Mouse (Mus musculus) lung, embryonic 14.5 days (tissue): ENCODE measurements around the gene Hhat. TPM values are rescaled to one million over a fixed set of nuclear protein-coding genes. Genes with fewer than 3 reads are reported as not detected.

ENCODE experiments used
- ATAC-seq: fragments of 200-750 bp; cut with Nextera tagmentation; 2 replicates; pipeline ENCODE4 v1.8.0; 2017; ENCODE audit warnings: mild to moderate bottlenecking, moderate TSS enrichment, moderate library complexity; ENCODE audit not compliant: insufficient read depth
- DNase-seq: peaks from one replicate; pipeline ENCODE4 v3.0.0-alpha.2; 2015
- H3K27ac ChIP-seq: fragments of 300-500 bp; sonication (generic); 2 replicates; pipeline ENCODE4 v1.5.1; 2014; ENCODE audit warnings: low read depth, mild to moderate bottlenecking, moderate library complexity
- H3K27me3 ChIP-seq: fragments of 300-500 bp; sonication (generic); 2 replicates; pipeline ENCODE4 v1.6.1; 2014; ENCODE audit warnings: low read length, control low read depth; ENCODE audit not compliant: insufficient read depth
- H3K36me3 ChIP-seq: fragments of 300-500 bp; sonication (generic); 2 replicates; pipeline ENCODE4 v1.6.1; 2014; ENCODE audit warnings: control low read depth; ENCODE audit not compliant: insufficient read depth
- H3K4me1 ChIP-seq: fragments of 300-500 bp; sonication (generic); 2 replicates; pipeline ENCODE4 v1.6.1; 2014; ENCODE audit warnings: antibody characterized with exemption, control low read depth; ENCODE audit not compliant: insufficient read depth
- H3K4me2 ChIP-seq: fragments of 300-500 bp; sonication (generic); 2 replicates; pipeline ENCODE4 v1.6.1; 2014; ENCODE audit warnings: mild to moderate bottlenecking
- H3K4me3 ChIP-seq: fragments of 300-500 bp; sonication (generic); 2 replicates; pipeline ENCODE4 v1.5.1; 2014; ENCODE audit warnings: low read depth, low read length
- H3K9ac ChIP-seq: fragments of 300-500 bp; sonication (generic); 2 replicates; pipeline ENCODE4 v1.6.1; 2014
- H3K9me3 ChIP-seq: fragments of 300-500 bp; sonication (generic); 2 replicates; pipeline ENCODE4 v1.6.1; 2016; ENCODE audit warnings: low read depth, low read length, control low read depth
- CTCF ChIP-seq: IDR thresholded peaks from 2 replicates; pipeline ENCODE4 v1.5.1; 2016; ENCODE audit warnings: antibody characterized with exemption, low read depth
- WGBS: fragments of 180-500 bp; shearing (Covaris S2); extraction: QIAGEN DNeasy Blood & Tissue Kit; methylation state at CpG from one replicate; pipeline ENCODE4 v1.1.7; 2014; 5-methylcytosine and 5-hydroxymethylcytosine counted together
- polyA plus RNA-seq: library from polyadenylated mRNA; unstranded; fragments of >200 nt; fragmentation: Nextera tagmentation; extraction: Ambion mirVana; gene quantifications from 2 replicates; pipeline ENCODE4 v1.2.1, GENCODE M21; 2014

The Hhat gene
- polyA plus RNA-seq, 1 experiment from 2014 or later, result 12.8 TPM

- no peak overlapping the region for H3K9ac ChIP-seq
- H3K27me3 ChIP-seq, result no peaks in the 10 kb centered on the region
- no peak overlapping the region for H3K4me2 ChIP-seq
- no peak overlapping the region for H3K4me3 ChIP-seq
- H3K4me1 ChIP-seq, result peaks cover 28% of the 10 kb centered on the region
- no peak for ATAC-seq
- H3K9me3 ChIP-seq, result no peaks in the 10 kb centered on the region
- no peak overlapping the region for H3K27ac ChIP-seq
- TF ChIP-seq CTCF, result no peak; the same call in 1 of the 2 replicates
- WGBS, result 58% methylated on average over 9 of the region's 9 CpGs
- no peaks in the 10 kb centered on the region for H3K36me3 ChIP-seq
- DNase-seq, result no peak
Measured at GRCm38 (mm10) chr1:192794957-192795745, 24.1 kb upstream of the Hhat start.

DNA sequence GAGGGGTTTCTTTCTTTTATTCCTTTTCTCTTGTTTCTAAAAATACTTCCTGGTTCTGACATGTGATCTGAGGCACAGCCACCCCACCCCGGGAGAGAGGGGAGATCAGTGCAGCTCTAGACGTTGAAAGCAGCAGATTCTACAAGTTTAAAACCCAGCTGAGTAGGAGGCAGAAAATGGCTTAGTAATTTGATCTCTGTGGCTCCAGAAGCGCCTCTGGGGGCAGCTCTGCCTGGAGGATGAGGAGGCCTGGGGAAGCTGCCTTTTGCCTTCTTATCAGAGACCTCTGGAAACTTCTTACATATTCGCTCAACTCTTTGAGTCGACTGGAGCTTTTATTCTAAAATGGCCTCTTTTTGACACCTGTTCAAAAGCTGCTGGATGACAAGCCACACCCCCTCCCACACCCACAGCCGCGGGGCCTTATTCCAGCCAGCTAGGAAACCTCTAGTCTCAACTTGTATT, 20.9 kb upstream of the Hhat start:
- no peak overlapping the region for H3K9ac ChIP-seq
- WGBS, result 3% methylated on average over 7 of the region's 7 CpGs
- DNase-seq (peak; percentile 58), ATAC-seq (no peak)
- peak overlapping the region; percentile 71; the same call in 1 of the 2 replicates for H3K27ac ChIP-seq
- no peaks in the 10 kb centered on the region for H3K9me3 ChIP-seq
- no peak overlapping the region for H3K4me3 ChIP-seq
- peaks cover 15% of the 10 kb centered on the region for H3K4me1 ChIP-seq
- no peaks in the 10 kb centered on the region for H3K36me3 ChIP-seq
- H3K27me3 ChIP-seq, result no peaks in the 10 kb centered on the region
- no peak for TF ChIP-seq CTCF
- H3K4me2 ChIP-seq, result no peak overlapping the region

DNA sequence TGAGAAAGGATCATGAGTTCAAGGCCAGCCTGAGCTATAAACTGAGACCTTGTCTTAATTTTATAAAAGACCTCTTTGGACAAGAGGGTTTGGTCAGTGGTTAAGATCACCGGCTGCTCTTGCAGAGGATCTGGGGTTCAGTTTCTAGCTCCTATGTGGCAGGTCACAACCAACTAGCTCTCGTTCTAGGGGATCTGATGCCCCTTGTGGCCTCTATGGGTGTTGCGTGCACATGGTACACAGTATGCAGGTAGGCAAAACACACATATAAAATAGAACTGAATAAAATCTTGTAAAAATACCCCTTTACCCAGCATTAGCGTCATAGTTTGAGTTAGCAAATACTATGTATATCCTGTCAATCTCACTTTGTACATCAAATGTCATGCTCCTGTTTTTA, 19.4 kb upstream of the Hhat start:
- Histone ChIP-seq H3K4me2 (no peak overlapping the region), H3K36me3 (no peaks in the 10 kb centered on the region), H3K27me3 (no peaks in the 10 kb centered on the region), H3K27ac (peak overlapping the region; percentile 94), H3K4me3 (no peak overlapping the region), H3K9ac (no peak overlapping the region), H3K9me3 (no peaks in the 10 kb centered on the region), H3K4me1 (peaks cover 26% of the 10 kb centered on the region)
- peak; percentile 60 for TF ChIP-seq CTCF
- peak; percentile 66 for DNase-seq
- WGBS, result 75% methylated on average over 4 of the region's 4 CpGs
- ATAC-seq, result no peak

DNA sequence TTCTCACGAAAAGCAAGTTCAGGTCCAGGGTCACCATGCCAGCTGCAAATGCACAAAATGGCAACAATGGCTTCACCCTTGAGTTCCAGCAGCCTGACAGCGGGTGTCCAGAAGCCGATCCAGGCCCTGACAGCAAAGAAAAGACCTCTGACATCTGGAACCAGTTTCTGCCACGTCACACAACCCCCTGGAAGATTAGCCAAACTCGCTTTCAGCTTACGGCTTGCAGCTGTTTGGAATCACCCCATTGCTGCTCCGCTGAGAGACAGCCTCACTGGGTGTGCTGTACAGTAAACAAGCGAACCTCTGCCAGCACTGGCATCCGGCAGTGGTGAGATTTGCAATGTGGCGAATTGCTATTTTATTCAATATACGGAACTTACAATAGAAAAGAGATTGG, 18.8 kb upstream of the Hhat start:
- DNase-seq (peak; percentile 96), ATAC-seq (peak; percentile 82)
- TF ChIP-seq CTCF, result no peak
- H3K9me3 ChIP-seq, result no peaks in the 10 kb centered on the region
- no peak overlapping the region for H3K9ac ChIP-seq
- 35% methylated on average over 11 of the region's 11 CpGs for WGBS
- peak overlapping the region; percentile 94 for H3K27ac ChIP-seq
- no peak overlapping the region for H3K4me2 ChIP-seq
- H3K4me1 ChIP-seq, result peaks cover 32% of the 10 kb centered on the region
- H3K4me3 ChIP-seq, result no peak overlapping the region
- H3K27me3 ChIP-seq, result no peaks in the 10 kb centered on the region
- no peaks in the 10 kb centered on the region for H3K36me3 ChIP-seq

GRCm38 (mm10) chr1:192789111-192789522, 18.1 kb upstream of the Hhat start:
- WGBS, result 43% methylated on average over 10 of the region's 10 CpGs
- ATAC-seq (peak; percentile 80), DNase-seq (peak; percentile 90)
- Histone ChIP-seq H3K9me3 (no peaks in the 10 kb centered on the region), H3K27ac (peak overlapping the region; percentile 94), H3K4me3 (no peak overlapping the region), H3K4me1 (peaks cover 34% of the 10 kb centered on the region), H3K27me3 (no peaks in the 10 kb centered on the region), H3K36me3 (no peaks in the 10 kb centered on the region), H3K9ac (no peak overlapping the region), H3K4me2 (no peak overlapping the region)
- TF ChIP-seq CTCF, result no peak

- peaks cover 29% of the 10 kb centered on the region for H3K4me1 ChIP-seq
- no peak for ATAC-seq
- TF ChIP-seq CTCF, result no peak
- no peaks in the 10 kb centered on the region for H3K9me3 ChIP-seq
- no peaks in the 10 kb centered on the region for H3K27me3 ChIP-seq
- no peak for DNase-seq
- whole genome bisulfite sequencing, result 79% methylated on average over 1 of the region's 1 CpGs
- H3K4me2 ChIP-seq, result no peak overlapping the region
- no peak overlapping the region; the same call in 1 of the 2 replicates for H3K9ac ChIP-seq
- peak overlapping the region; percentile 8; the same call in 1 of the 2 replicates for H3K27ac ChIP-seq
- H3K4me3 ChIP-seq, result no peak overlapping the region
- H3K36me3 ChIP-seq, result no peaks in the 10 kb centered on the region
Measured at GRCm38 (mm10) chr1:192786194-192786593, 15.2 kb upstream of the Hhat start.
